Mouse (Mus musculus) bone marrow macrophage, adult 2 months (primary cell): ENCODE measurements at regions not wholly inside any gene's neighbourhood (a gene's known extent, or its start where the extent isn't known, plus 50 kb on each side); places are given as distances from the start of the nearest gene placed in this dataset.

Experiments
- CTCF ChIP-seq: IDR thresholded peaks from 2 replicates; pipeline ENCODE4 v1.5.1; 2012; ENCODE audit warnings: low read depth, mild to moderate bottlenecking, low read length, moderate library complexity
- POLR2A ChIP-seq: IDR thresholded peaks from 2 replicates; pipeline ENCODE4 v1.6.1; 2012; ENCODE audit warnings: mild to moderate bottlenecking, low read depth, low read length, borderline replicate concordance

DNA sequence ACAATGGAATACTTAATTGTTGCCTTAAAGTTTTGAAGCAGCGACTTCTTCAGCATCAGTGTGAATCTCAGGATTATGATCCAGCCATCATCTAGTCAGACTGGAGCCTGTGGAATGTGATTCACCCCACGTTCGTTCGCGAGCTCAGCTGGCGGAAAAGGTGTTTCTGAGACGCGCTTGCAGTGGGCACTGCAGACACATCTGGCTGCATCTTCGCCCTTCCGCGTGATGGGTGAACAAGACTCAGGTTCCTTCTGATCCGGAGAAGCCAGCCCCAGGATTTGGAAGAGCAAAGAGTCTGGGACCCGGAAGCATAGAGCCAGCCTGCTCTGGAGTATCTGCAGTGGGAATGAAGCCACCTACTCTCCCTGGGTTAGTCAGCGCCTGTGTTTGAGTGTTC, 127.7 kb upstream of the Otx2 start:
- TF ChIP-seq CTCF: no peak
- no peak for TF ChIP-seq POLR2A
